10 mouse cellular contexts compared by ENCODE assay signal in genomic region chr6:86885816-86886529, GRCm38 (mm10). TPM values are rescaled to one million over a fixed set of nuclear protein-coding genes. Genes with fewer than 3 reads are reported as not detected.
DNase-seq lines count a peak whose midpoint lies in the region; ATAC-seq and TF ChIP-seq lines count a peak whose summit lies in the region.
"Had no signal": no experiment of that assay in that cellular context is flagged by ENCODE, and none has a peak within 500 bp of the region (broad histone marks: within the 10 kb centered on the region; RNA-seq: fewer than 3 reads in every experiment).

No protein-coding gene starts in this region.

- no peak for ATAC-seq in embryonic facial prominence, embryonic 14.5 days (ENCODE audit: low read depth)
- ATAC-seq in kidney, embryonic 16.5 days (ENCODE audit: low FRiP score, low TSS enrichment): peak; percentile 71; the same call in 1 of the 2 replicates
- ATAC-seq in stomach, postnatal 0 days (ENCODE audit: low FRiP score, low TSS enrichment): peak; percentile 49; the same call in 1 of the 2 replicates
- ATAC-seq: CD4-positive, CD25-positive, alpha-beta regulatory T cell, adult 4 months had no signal

- no peaks in the 10 kb centered on the region for H3K9me3 ChIP-seq in embryonic facial prominence, embryonic 14.5 days (ENCODE audit: control insufficient read depth, low read length)
- no peaks in the 10 kb centered on the region for H3K9me3 ChIP-seq in embryonic facial prominence, embryonic 10.5 days
- H3K9me3 ChIP-seq in kidney, embryonic 16.5 days (ENCODE audit: low read length): no peaks in the 10 kb centered on the region
- H3K9me3 ChIP-seq in stomach, postnatal 0 days (ENCODE audit: control insufficient read depth, low read length): no peaks in the 10 kb centered on the region

- H3K4me2 ChIP-seq in embryonic facial prominence, embryonic 14.5 days (ENCODE audit: low read depth, low read length): no peak overlapping the region
- H3K4me2 ChIP-seq in kidney, embryonic 16.5 days (replicated peaks; ENCODE audit: low read depth, low read length): no peak overlapping the region
- H3K4me2 ChIP-seq in stomach, postnatal 0 days (replicated peaks; ENCODE audit: low read depth): no peak overlapping the region

- WGBS in embryonic facial prominence, embryonic 14.5 days: 73% methylated on average over 6 of the region's 6 CpGs
- 83% methylated on average over 6 of the region's 6 CpGs for WGBS in embryonic facial prominence, embryonic 10.5 days
- 53% methylated on average over 6 of the region's 6 CpGs for WGBS in kidney, embryonic 16.5 days
- WGBS in stomach, postnatal 0 days: 54% methylated on average over 6 of the region's 6 CpGs

- no peak for TF ChIP-seq CTCF in stomach, postnatal 0 days (IDR thresholded peaks at IDR 0.05; ENCODE audit: low read depth)

- no peak overlapping the region for H3K9ac ChIP-seq in embryonic facial prominence, embryonic 14.5 days (ENCODE audit: low read depth, low read length)
- no peak overlapping the region for H3K9ac ChIP-seq in kidney, embryonic 16.5 days (replicated peaks; ENCODE audit: low read length)
- H3K9ac ChIP-seq in stomach, postnatal 0 days (ENCODE audit: low read length): no peak overlapping the region

- H3K4me3 ChIP-seq in embryonic facial prominence, embryonic 14.5 days (ENCODE audit: low read depth, low read length): no peak overlapping the region
- no peak overlapping the region for H3K4me3 ChIP-seq in embryonic facial prominence, embryonic 10.5 days
- H3K4me3 ChIP-seq in kidney, embryonic 16.5 days (ENCODE audit: low read length): no peak overlapping the region
- H3K4me3 ChIP-seq in stomach, postnatal 0 days (ENCODE audit: low read depth, low read length): no peak overlapping the region

- DNase-seq in embryonic facial prominence, embryonic 14.5 days (ENCODE audit: low spot score): peak; percentile 23
- no peak for DNase-seq in embryonic facial prominence, embryonic 10.5 days (ENCODE audit: low spot score)
- peak; percentile 54 for DNase-seq in ovary, adult 18-20 months (ENCODE audit: low spot score)
- DNase-seq in ovary, postnatal 36 days (ENCODE audit: low spot score): no peak
- DNase-seq in stomach, postnatal 0 days (ENCODE audit: low spot score): no peak
- DNase-seq in T-cell, adult 2 months (ENCODE audit: low spot score): no peak
- no peak for DNase-seq in left cerebral cortex, postnatal 14 days (ENCODE audit: low spot score in 2 of 2)
- DNase-seq: thymus, postnatal 14 days had no signal

- no peak overlapping the region for H3K27ac ChIP-seq in embryonic facial prominence, embryonic 14.5 days (replicated peaks; ENCODE audit: low read depth, low read length)
- H3K27ac ChIP-seq in embryonic facial prominence, embryonic 10.5 days (replicated peaks): no peak overlapping the region
- peak overlapping the region; percentile 71; the same call in 1 of the 2 replicates for H3K27ac ChIP-seq in kidney, embryonic 16.5 days (ENCODE audit: low read length)
- H3K27ac ChIP-seq in stomach, postnatal 0 days (replicated peaks): no peak overlapping the region

- H3K36me3 ChIP-seq in embryonic facial prominence, embryonic 14.5 days (ENCODE audit: control insufficient read depth, insufficient read depth, low read length): 0 out of 2 replicates have a peak, but pooled peaks cover 15% of the 10 kb centered on the region
- peaks cover 14% of the 10 kb centered on the region for H3K36me3 ChIP-seq in embryonic facial prominence, embryonic 10.5 days (replicated peaks)
- H3K36me3 ChIP-seq in kidney, embryonic 16.5 days (ENCODE audit: insufficient read depth, low read length): 0 out of 2 replicates have a peak, but pooled peaks cover 5% of the 10 kb centered on the region
- H3K36me3 ChIP-seq in stomach, postnatal 0 days (ENCODE audit: control insufficient read depth, insufficient read depth, low read length): no peaks in the 10 kb centered on the region

- H3K4me1 ChIP-seq in embryonic facial prominence, embryonic 14.5 days (ENCODE audit: control insufficient read depth, insufficient read depth, low read length): no peaks in the 10 kb centered on the region
- peaks cover 5% of the 10 kb centered on the region; the same call in 1 of the 2 replicates for H3K4me1 ChIP-seq in embryonic facial prominence, embryonic 10.5 days
- H3K4me1 ChIP-seq in kidney, embryonic 16.5 days (ENCODE audit: insufficient read depth, low read length): peaks cover 15% of the 10 kb centered on the region
- no peaks in the 10 kb centered on the region for H3K4me1 ChIP-seq in stomach, postnatal 0 days (replicated peaks; ENCODE audit: control insufficient read depth, insufficient read depth)

- TF ChIP-seq EP300 in stomach, postnatal 0 days (optimal IDR thresholded peaks at IDR 0.05): no peak

- intact Hi-C loops in left cerebral cortex, postnatal 14 days (cut with DNase I): no loop called here

- H3K27me3 ChIP-seq in embryonic facial prominence, embryonic 14.5 days (replicated peaks; ENCODE audit: control insufficient read depth, insufficient read depth, low read length): no peaks in the 10 kb centered on the region
- H3K27me3 ChIP-seq in embryonic facial prominence, embryonic 10.5 days (replicated peaks; ENCODE audit: low read depth, poor library complexity, severe bottlenecking): no peaks in the 10 kb centered on the region
- H3K27me3 ChIP-seq in kidney, embryonic 16.5 days (ENCODE audit: insufficient read depth, low read length): no peaks in the 10 kb centered on the region
- H3K27me3 ChIP-seq in stomach, postnatal 0 days (ENCODE audit: control insufficient read depth, insufficient read depth, low read length): no peaks in the 10 kb centered on the region

RNA-seq across cellular contexts. Expression of gene Aak1, which starts 36.7 kb away (rescaled TPM):
- 17.8 and 22.4 TPM in 2 replicates for polyA plus RNA-seq in embryonic facial prominence, embryonic 14.5 days (2014; fragmentation: Nextera tagmentation; extraction: Ambion mirVana)
- polyA plus RNA-seq in embryonic facial prominence, embryonic 10.5 days (2016; fragmentation: Nextera tagmentation; extraction: Ambion mirVana): 11.3 and 13.3 TPM in 2 replicates
- polyA plus RNA-seq in kidney, embryonic 16.5 days (2015; fragmentation: Nextera tagmentation; extraction: Ambion mirVana): 9.0 and 13.5 TPM in 2 replicates
- 5.6 and 5.8 TPM in 2 replicates for polyA plus RNA-seq in stomach, postnatal 0 days (2015; fragmentation: Nextera tagmentation; extraction: Ambion mirVana)
- total RNA-seq in left cerebral cortex, postnatal 14 days (2021): 100 to 1,000 TPM; 351 to 380 TPM

Comparison
In these comparisons a context has a peak if more than half of its experiments do, and no peak if none do; other contexts are left out.
1. DNase-seq: peak in embryonic facial prominence, embryonic 14.5 days (single experiment) and ovary, adult 18-20 months (single experiment); none in embryonic facial prominence, embryonic 10.5 days (single experiment), ovary, postnatal 36 days (single experiment), stomach, postnatal 0 days (single experiment), T-cell, adult 2 months (single experiment) and left cerebral cortex, postnatal 14 days (0 of 2).